Mouse (Mus musculus): ENCODE measurements around the gene Fam118a.

Fam118a gene

DNA sequence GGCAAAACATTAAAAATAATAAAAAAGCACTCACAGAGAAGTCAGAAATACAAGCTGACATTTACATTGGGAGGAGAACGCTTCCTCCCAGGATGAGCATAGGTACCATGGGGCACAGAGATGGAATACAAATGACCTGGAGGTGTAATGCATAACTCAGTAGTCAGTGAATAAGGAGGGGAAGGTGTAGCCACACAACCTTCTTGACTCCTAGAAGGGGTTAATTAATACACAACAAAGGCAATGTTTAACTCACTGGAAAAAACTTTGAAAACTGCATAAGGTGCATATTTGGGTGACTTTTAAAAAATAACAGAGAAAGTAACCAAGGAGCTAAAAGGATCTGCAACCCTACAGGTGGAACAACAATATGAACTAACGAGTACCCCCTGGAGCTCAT lies 43.9 kb downstream of the Fam118a start:
- DNase-seq (ENCODE audit: low read depth, low spot score): no peak

DNA sequence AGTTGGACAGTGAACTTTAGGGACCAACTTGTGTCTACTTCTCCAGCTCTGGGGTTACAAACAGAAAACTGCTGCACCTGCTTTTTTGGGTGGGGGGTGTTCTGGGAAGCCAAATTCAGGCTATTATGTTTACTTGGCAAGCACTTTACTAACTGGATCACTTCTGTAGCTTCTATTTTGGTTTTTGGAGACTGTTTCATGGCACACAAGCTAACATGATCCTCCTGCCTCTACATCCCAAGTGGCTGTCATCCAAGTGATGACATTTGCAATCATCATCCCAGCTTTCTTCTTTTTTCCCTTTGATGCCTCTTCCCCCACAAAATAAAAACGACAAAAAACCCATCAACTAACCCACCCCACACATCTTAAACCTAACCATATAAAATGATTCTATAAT lies 56.9 kb downstream of the Fam118a start:
- DNase-seq (ENCODE audit: low read depth, low spot score): no peak
